Mouse (Mus musculus): Measurements from ENCODE around the gene Hoxa11. TPM values are rescaled to one million over a fixed set of nuclear protein-coding genes. Genes with fewer than 3 reads are reported as not detected.

Hoxa11 gene
- total and polyA plus RNA-seq, 2 experiments = not detected

- TF ChIP-seq CTCF (IDR thresholded peaks at IDR 0.05; ENCODE audit: low read depth, low read length) = no peak
- TF ChIP-seq POLR2A (IDR thresholded peaks at IDR 0.05; ENCODE audit: extremely low read depth, insufficient read depth, low read length) = no peak
- 24% methylated on average over 3 of the region's 3 CpGs for WGBS
- Histone ChIP-seq H3K27ac (replicated peaks; ENCODE audit: insufficient read depth, low read depth, low read length) (no peak overlapping the region), H3K4me3 (ENCODE audit: insufficient read depth, low read depth, low read length) (no peak overlapping the region), H3K27me3 (ENCODE audit: control insufficient read depth, insufficient read depth, low read length) (peaks cover 56% of the 10 kb centered on the region), H3K79me2 (ENCODE audit: control insufficient read depth, insufficient read depth, low read length) (no peaks in the 10 kb centered on the region), H3K4me1 (ENCODE audit: control insufficient read depth, insufficient read depth, low read length) (no peaks in the 10 kb centered on the region), H3K36me3 (ENCODE audit: control insufficient read depth, insufficient read depth, low read length) (no peaks in the 10 kb centered on the region), H3K9ac (ENCODE audit: low read depth, low read length) (no peak overlapping the region)
- DNase-seq (ENCODE audit: extremely low read depth, low read depth, low spot score) = no peak
Observed at GRCm38 (mm10) chr6:52215070-52215469, 30.5 kb downstream of the Hoxa11 start.

- Histone ChIP-seq H3K4me3 (ENCODE audit: insufficient read depth, low read depth, low read length) (no peak overlapping the region), H3K4me1 (ENCODE audit: control insufficient read depth, insufficient read depth, low read length) (no peaks in the 10 kb centered on the region), H3K9ac (ENCODE audit: low read depth, low read length) (no peak overlapping the region), H3K36me3 (ENCODE audit: control insufficient read depth, insufficient read depth, low read length) (no peaks in the 10 kb centered on the region), H3K27ac (replicated peaks; ENCODE audit: insufficient read depth, low read depth, low read length) (no peak overlapping the region), H3K79me2 (ENCODE audit: control insufficient read depth, insufficient read depth, low read length) (no peaks in the 10 kb centered on the region), H3K27me3 (ENCODE audit: control insufficient read depth, insufficient read depth, low read length) (peaks cover 53% of the 10 kb centered on the region)
- no peak for DNase-seq (ENCODE audit: extremely low read depth, low read depth, low spot score)
- TF ChIP-seq CTCF (IDR thresholded peaks at IDR 0.05; ENCODE audit: low read depth, low read length) = no peak
- TF ChIP-seq POLR2A (IDR thresholded peaks at IDR 0.05; ENCODE audit: extremely low read depth, insufficient read depth, low read length) = no peak
- 25% methylated on average over 5 of the region's 5 CpGs for WGBS
Observed at GRCm38 (mm10) chr6:52214271-52214670, 31.3 kb downstream of the Hoxa11 start.

GRCm38 (mm10) chr6:52213119-52213986 is 32.3 kb downstream of the Hoxa11 start, which contains the start of the genes Hoxa3 and Gm28308:
Hoxa3 (minus strand) TSS chr6:52213336.
Gm28308 (minus strand) TSS chr6:52213339.
- H3K4me1 ChIP-seq (ENCODE audit: control insufficient read depth, insufficient read depth, low read length) = no peaks in the 10 kb centered on the region
- DNase-seq (ENCODE audit: extremely low read depth, low read depth, low spot score) = no peak
- 7% methylated on average over 38 of the region's 38 CpGs for WGBS
- H3K36me3 ChIP-seq (ENCODE audit: control insufficient read depth, insufficient read depth, low read length) = no peaks in the 10 kb centered on the region
- no peak for TF ChIP-seq POLR2A (IDR thresholded peaks at IDR 0.05; ENCODE audit: extremely low read depth, insufficient read depth, low read length)
- no peak for TF ChIP-seq CTCF (IDR thresholded peaks at IDR 0.05; ENCODE audit: low read depth, low read length)
- H3K4me3 ChIP-seq (ENCODE audit: insufficient read depth, low read depth, low read length) = peak within 1 kb of the TSS; percentile 34; the same call in 1 of the 2 replicates
- H3K79me2 ChIP-seq (ENCODE audit: control insufficient read depth, insufficient read depth, low read length) = no peaks in the 10 kb centered on the region
- no peak within 1 kb of the TSS for H3K9ac ChIP-seq (ENCODE audit: low read depth, low read length)
- H3K27ac ChIP-seq (replicated peaks; ENCODE audit: insufficient read depth, low read depth, low read length) = no peak within 1 kb of the TSS
- H3K27me3 ChIP-seq (ENCODE audit: control insufficient read depth, insufficient read depth, low read length) = peaks cover 57% of the 10 kb centered on the region

GRCm38 (mm10) chr6:52212556-52213118 is 33.0 kb downstream of the Hoxa11 start:
- no peaks in the 10 kb centered on the region for H3K4me1 ChIP-seq (ENCODE audit: control insufficient read depth, insufficient read depth, low read length)
- H3K36me3 ChIP-seq (ENCODE audit: control insufficient read depth, insufficient read depth, low read length) = no peaks in the 10 kb centered on the region
- H3K4me3 ChIP-seq (ENCODE audit: insufficient read depth, low read depth, low read length) = peak overlapping the region; percentile 34; the same call in 1 of the 2 replicates
- peaks cover 55% of the 10 kb centered on the region for H3K27me3 ChIP-seq (ENCODE audit: control insufficient read depth, insufficient read depth, low read length)
- H3K9ac ChIP-seq (ENCODE audit: low read depth, low read length) = no peak overlapping the region
- no peak overlapping the region for H3K27ac ChIP-seq (replicated peaks; ENCODE audit: insufficient read depth, low read depth, low read length)
- 5% methylated on average over 22 of the region's 22 CpGs for WGBS
- TF ChIP-seq POLR2A (IDR thresholded peaks at IDR 0.05; ENCODE audit: extremely low read depth, insufficient read depth, low read length) (no peak), CTCF (IDR thresholded peaks at IDR 0.05; ENCODE audit: low read depth, low read length) (no peak)
- no peaks in the 10 kb centered on the region for H3K79me2 ChIP-seq (ENCODE audit: control insufficient read depth, insufficient read depth, low read length)
- no peak for DNase-seq (ENCODE audit: extremely low read depth, low read depth, low spot score)

- Histone ChIP-seq H3K27ac (replicated peaks; ENCODE audit: insufficient read depth, low read depth, low read length) (no peak overlapping the region), H3K4me3 (ENCODE audit: insufficient read depth, low read depth, low read length) (no peak overlapping the region), H3K9ac (ENCODE audit: low read depth, low read length) (no peak overlapping the region), H3K36me3 (ENCODE audit: control insufficient read depth, insufficient read depth, low read length) (no peaks in the 10 kb centered on the region), H3K4me1 (ENCODE audit: control insufficient read depth, insufficient read depth, low read length) (no peaks in the 10 kb centered on the region), H3K27me3 (ENCODE audit: control insufficient read depth, insufficient read depth, low read length) (peaks cover 48% of the 10 kb centered on the region), H3K79me2 (ENCODE audit: control insufficient read depth, insufficient read depth, low read length) (no peaks in the 10 kb centered on the region)
- no peak for TF ChIP-seq POLR2A (IDR thresholded peaks at IDR 0.05; ENCODE audit: extremely low read depth, insufficient read depth, low read length)
- WGBS = 8% methylated on average over 13 of the region's 13 CpGs
- no peak for DNase-seq (ENCODE audit: extremely low read depth, low read depth, low spot score)
Observed at GRCm38 (mm10) chr6:52211961-52212360, 33.6 kb downstream of the Hoxa11 start.

Measured in liver, adult 2 months (tissue).